Mouse (Mus musculus) MEL (cell line): ENCODE measurements around the gene Rnf181. TPM values are rescaled to one million over a fixed set of nuclear protein-coding genes. Genes with fewer than 3 reads are reported as not detected.

ENCODE experiments used
- DNase-seq: peaks from one replicate; pipeline ENCODE4 v3.0.0; 2011; ENCODE audit warnings: low read depth, low spot score
- H3K27ac ChIP-seq: 2 replicates; pipeline ENCODE4 v1.5.1; 2012; ENCODE audit warnings: low read depth, mild to moderate bottlenecking, control low read depth, low read length, moderate library complexity; ENCODE audit not compliant: control insufficient read depth
- H3K27me3 ChIP-seq, 2 experiments: fragments of 150-350 bp in 1 of 2; sonication (generic) in 1 of 2; 2 replicates each; pipeline ENCODE4 v1.6.1; 2012; ENCODE audit warnings: low read length in 2 of 2, mild to moderate bottlenecking in 2 of 2, improper control_type of control experiment in 1 of 2, moderate library complexity in 1 of 2; ENCODE audit not compliant: insufficient read depth in 2 of 2, control insufficient read depth in 1 of 2
- H3K36me3 ChIP-seq, 2 experiments: 2 replicates each; pipeline ENCODE4 v1.6.1; 2012 to 2014; ENCODE audit warnings: low read length in 2 of 2, improper control_type of control experiment in 1 of 2, inconsistent platforms in 1 of 2, mild to moderate bottlenecking in 1 of 2; ENCODE audit not compliant: insufficient read depth in 2 of 2, control insufficient read depth in 1 of 2
- H3K4me1 ChIP-seq, 2 experiments: fragments of 150-350 bp in 1 of 2; sonication (generic) in 1 of 2; 2 replicates each; pipeline ENCODE4 v1.6.1; 2012; ENCODE audit warnings: low read length in 2 of 2, improper control_type of control experiment in 1 of 2, mild to moderate bottlenecking in 1 of 2; ENCODE audit not compliant: insufficient read depth in 2 of 2, control insufficient read depth in 1 of 2
- H3K4me3 ChIP-seq, 2 experiments: fragments of 150-350 bp in 1 of 2; sonication (generic) in 1 of 2; 2 replicates each; pipeline ENCODE4 v1.5.1; 2012; ENCODE audit warnings: low read depth in 2 of 2, low read length in 2 of 2, mild to moderate bottlenecking in 2 of 2, moderate library complexity in 2 of 2, control low read depth in 1 of 2, improper control_type of control experiment in 1 of 2; ENCODE audit not compliant: control insufficient read depth in 1 of 2, insufficient read depth in 1 of 2
- H3K79me2 ChIP-seq: 2 replicates; pipeline ENCODE4 v1.6.1; 2012; ENCODE audit warnings: mild to moderate bottlenecking, low read length, moderate library complexity; ENCODE audit not compliant: control insufficient read depth, poor library complexity, insufficient read depth
- H3K9ac ChIP-seq: 2 replicates; pipeline ENCODE4 v1.6.1; 2012; ENCODE audit warnings: low read depth, mild to moderate bottlenecking, control low read depth, low read length, moderate library complexity; ENCODE audit not compliant: control insufficient read depth, poor library complexity, severe bottlenecking
- H3K9me3 ChIP-seq: fragments of 150-350 bp; sonication (generic); replicated peaks from 2 replicates; pipeline ENCODE4 v1.6.1; 2012; ENCODE audit warnings: mild to moderate bottlenecking, low read length, improper control_type of control experiment, moderate library complexity; ENCODE audit not compliant: insufficient read depth
- BHLHE40 ChIP-seq: IDR thresholded peaks from 2 replicates; pipeline ENCODE4 v1.6.1; 2012; ENCODE audit warnings: low read depth, mild to moderate bottlenecking, inconsistent platforms, low read length, improper control_type of control experiment, borderline replicate concordance
- CHD1 ChIP-seq: IDR thresholded peaks from 2 replicates; pipeline ENCODE4 v1.6.1; 2012; ENCODE audit warnings: low read depth, mild to moderate bottlenecking, inconsistent platforms, low read length, improper control_type of control experiment
- CTCF ChIP-seq, 3 experiments: IDR thresholded peaks in 2 of 3; conservative IDR thresholded peaks in 1 of 3; 2 replicates each; pipeline ENCODE4 v1.5.1; 2011 to 2012; ENCODE audit warnings: low read length in 3 of 3, low read depth in 2 of 3, mild to moderate bottlenecking in 2 of 3, improper control_type of control experiment in 1 of 3, inconsistent platforms in 1 of 3, mixed read lengths in 1 of 3, moderate library complexity in 1 of 3; ENCODE audit not compliant: control insufficient read depth in 1 of 3, insufficient read depth in 1 of 3, poor library complexity in 1 of 3, severe bottlenecking in 1 of 3
- E2F4 ChIP-seq: IDR thresholded peaks from 2 replicates; pipeline ENCODE4 v1.6.1; 2011; ENCODE audit warnings: low read depth, low read length, improper control_type of control experiment, borderline replicate concordance
- ETS1 ChIP-seq: IDR thresholded peaks from 2 replicates; pipeline ENCODE4 v1.6.1; 2012; ENCODE audit warnings: low read depth, mild to moderate bottlenecking, inconsistent platforms, low read length, improper control_type of control experiment, moderate library complexity
- GABPA ChIP-seq: IDR thresholded peaks from 2 replicates; pipeline ENCODE4 v1.6.1; 2012; ENCODE audit warnings: low read depth, mild to moderate bottlenecking, inconsistent platforms, low read length, improper control_type of control experiment, moderate library complexity
- GATA1 ChIP-seq: IDR thresholded peaks from 2 replicates; pipeline ENCODE4 v1.6.1; 2011; ENCODE audit warnings: low read depth, low read length, improper control_type of control experiment
- HCFC1 ChIP-seq: IDR thresholded peaks from 2 replicates; pipeline ENCODE4 v1.6.1; 2012; ENCODE audit warnings: low read depth, mild to moderate bottlenecking, inconsistent platforms, low read length, improper control_type of control experiment, moderate library complexity
- MAFK ChIP-seq: IDR thresholded peaks from 2 replicates; pipeline ENCODE4 v1.6.1; 2011; ENCODE audit warnings: low read depth, mild to moderate bottlenecking, low read length, improper control_type of control experiment, borderline replicate concordance
- MAX ChIP-seq: IDR thresholded peaks from 2 replicates; pipeline ENCODE4 v1.6.1; 2011; ENCODE audit warnings: low read length, improper control_type of control experiment
- MXI1 ChIP-seq: IDR thresholded peaks from 2 replicates; pipeline ENCODE4 v1.6.1; 2011; ENCODE audit warnings: mild to moderate bottlenecking, low read depth, low read length, improper control_type of control experiment
- POLR2AphosphoS5 ChIP-seq: IDR thresholded peaks from 2 replicates; pipeline ENCODE4 v1.6.1; 2012; ENCODE audit warnings: low read depth, borderline replicate concordance, mild to moderate bottlenecking, inconsistent platforms, low read length, moderate library complexity, mixed read lengths
- RAD21 ChIP-seq: IDR thresholded peaks from 2 replicates; pipeline ENCODE4 v1.6.1; 2011; ENCODE audit warnings: mild to moderate bottlenecking, low read depth, low read length, improper control_type of control experiment
- RCOR1 ChIP-seq: IDR thresholded peaks from 2 replicates; pipeline ENCODE4 v1.6.1; 2012; ENCODE audit warnings: low read depth, mild to moderate bottlenecking, inconsistent platforms, low read length, improper control_type of control experiment
- SIN3A ChIP-seq: IDR thresholded peaks from 2 replicates; pipeline ENCODE4 v1.6.1; 2012; ENCODE audit warnings: low read length, improper control_type of control experiment, inconsistent platforms
- SMC3 ChIP-seq: IDR thresholded peaks from 2 replicates; pipeline ENCODE4 v1.6.1; 2011; ENCODE audit warnings: low read depth, low read length, improper control_type of control experiment
- TBP ChIP-seq: IDR thresholded peaks from 2 replicates; pipeline ENCODE4 v1.8.0; 2011; ENCODE audit warnings: low read depth, low read length, improper control_type of control experiment
- USF2 ChIP-seq, 2 experiments: IDR thresholded peaks; 2 replicates each; pipeline ENCODE4 v1.6.1; 2011 to 2012; ENCODE audit warnings: improper control_type of control experiment in 2 of 2, low read length in 2 of 2, borderline replicate concordance in 1 of 2, inconsistent platforms in 1 of 2, low read depth in 1 of 2, mild to moderate bottlenecking in 1 of 2; ENCODE audit not compliant: insufficient read depth in 1 of 2
- ZC3H11A ChIP-seq: IDR thresholded peaks from 2 replicates; pipeline ENCODE4 v1.6.1; 2012; ENCODE audit warnings: low read depth, mild to moderate bottlenecking, inconsistent platforms, low read length, improper control_type of control experiment
- polyA plus RNA-seq, 2 experiments: library from polyadenylated mRNA; stranded (reverse) in 1 of 2; unstranded in 1 of 2; fragments of >175 nt in 1 of 2; fragments of >200 nt in 1 of 2; gene quantifications; 2 replicates each; pipeline versions ENCODE4 v1.2.1 to v1.2.4; 2012; ENCODE audit warnings: low replicate concordance in 2 of 2, low read depth in 1 of 2; ENCODE audit not compliant: insufficient read length in 2 of 2, insufficient read depth in 1 of 2, missing spikeins in 1 of 2
- total RNA-seq: library from RNA; depleted of rRNA; stranded (reverse); fragments of 300-350 nt; gene quantifications from 2 replicates; pipeline ENCODE4 v1.2.3, GENCODE M21; 2012

Rnf181 gene
- total and polyA plus RNA-seq, 3 experiments, result 47.2 to 268 (median 107) TPM

DNA sequence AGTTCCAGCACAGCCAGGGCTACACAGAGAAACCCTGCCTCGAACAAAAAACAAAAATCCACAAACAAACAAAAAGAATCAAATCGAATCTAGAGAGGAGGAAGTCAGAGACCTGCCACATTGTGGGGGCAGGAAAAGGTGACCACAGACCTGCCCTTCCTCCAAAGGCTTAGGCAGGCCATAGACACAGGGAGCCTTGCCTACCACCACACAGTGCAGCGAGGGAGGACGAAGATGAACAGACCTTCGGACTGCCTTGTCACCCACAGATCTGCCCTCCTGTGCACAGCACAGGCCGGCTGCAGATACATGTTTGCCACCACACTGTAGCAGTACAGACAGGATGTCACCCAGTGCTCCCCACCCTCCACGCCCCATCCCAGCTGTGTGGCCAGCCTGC, 43.8 kb upstream of the Rnf181 start:
- H3K9me3 ChIP-seq, result no peaks in the 10 kb centered on the region
- H3K4me1 ChIP-seq, result peaks cover 2 to 5% of the 10 kb centered on the region in 2 experiments; a peak in 3 of 4 replicates
- H3K36me3 ChIP-seq, result peaks cover 0 to 9% of the 10 kb centered on the region in 2 experiments; a peak in 2 of 4 replicates
- no peak overlapping the region for H3K27ac ChIP-seq
- no peak overlapping the region for H3K4me3 ChIP-seq
- TF ChIP-seq GATA1 (no peak), POLR2AphosphoS5 (peak; percentile 48; the same call in 1 of the 2 replicates)
- no peak overlapping the region for H3K9ac ChIP-seq
- H3K79me2 ChIP-seq, result peaks cover 8% of the 10 kb centered on the region
- H3K27me3 ChIP-seq, result no peaks in the 10 kb centered on the region
- DNase-seq, result no peak

DNA sequence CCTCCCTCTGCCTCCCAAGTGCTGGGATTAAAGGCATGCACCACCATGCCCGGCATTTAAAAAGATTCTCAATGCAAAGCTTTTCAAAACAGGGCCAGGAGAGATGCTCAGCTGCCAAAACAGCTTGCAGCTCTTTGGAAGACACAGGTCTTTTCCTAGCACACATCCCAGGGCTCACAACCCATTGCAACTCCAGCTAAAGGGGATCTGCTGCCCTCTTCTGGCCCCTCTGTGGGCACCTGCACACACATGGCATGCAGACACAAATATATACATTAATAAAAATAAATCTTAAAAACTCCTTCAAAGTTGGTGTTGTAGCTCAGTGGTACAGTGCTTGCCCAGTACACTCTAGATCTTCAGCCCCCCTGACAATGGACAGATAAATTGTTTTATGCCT, 43.2 kb upstream of the Rnf181 start:
- no peak overlapping the region for H3K4me3 ChIP-seq
- DNase-seq, result peak; percentile 58
- no peak for TF ChIP-seq USF2 (IDR thresholded peaks at IDR 0.05; ENCODE audit: borderline replicate concordance in 1 of 2, insufficient read depth in 1 of 2, low read depth in 1 of 2, low read length in 2 of 2)
- TF ChIP-seq MAFK, result no peak
- TF ChIP-seq CTCF (IDR thresholded peaks at IDR 0.05 in 2 of 3, conservative IDR thresholded peaks at IDR 0.05 in 1 of 3; ENCODE audit: control insufficient read depth in 1 of 3, insufficient read depth in 1 of 3, low read depth in 2 of 3, low read length in 3 of 3, poor library complexity in 1 of 3, severe bottlenecking in 1 of 3), result peak in 2 of 3 experiments; percentile 53 to 55; a peak in 5 of 6 replicates
- no peak for TF ChIP-seq HCFC1
- TF ChIP-seq MXI1, result no peak
- TF ChIP-seq RCOR1, result no peak
- no peak for TF ChIP-seq E2F4
- peak; percentile 42 for TF ChIP-seq SMC3
- TF ChIP-seq BHLHE40, result no peak
- no peak for TF ChIP-seq ETS1
- TF ChIP-seq CHD1, result no peak
- TF ChIP-seq ZC3H11A, result 0 out of 2 replicates have a peak, but pooled peaks have one; percentile 10
- TF ChIP-seq RAD21, result peak; percentile 36
- no peak for TF ChIP-seq MAX
- TF ChIP-seq SIN3A, result no peak
- no peak for TF ChIP-seq TBP
- no peak for TF ChIP-seq GABPA
- TF ChIP-seq, all 39 proteins: peak for 4
- Histone ChIP-seq H3K4me1 (peaks cover 2% of the 10 kb centered on the region in 2 experiments; a peak in 3 of 4 replicates), H3K27me3 (no peaks in the 10 kb centered on the region), H3K27ac (no peak overlapping the region), H3K36me3 (peaks cover 0 to 7% of the 10 kb centered on the region in 2 experiments; a peak in 2 of 4 replicates), H3K79me2 (peaks cover 7% of the 10 kb centered on the region), H3K9me3 (no peaks in the 10 kb centered on the region), H3K9ac (no peak overlapping the region)
